Mouse (Mus musculus): ENCODE results near the gene Fam19a4.

The Fam19a4 gene

DNA sequence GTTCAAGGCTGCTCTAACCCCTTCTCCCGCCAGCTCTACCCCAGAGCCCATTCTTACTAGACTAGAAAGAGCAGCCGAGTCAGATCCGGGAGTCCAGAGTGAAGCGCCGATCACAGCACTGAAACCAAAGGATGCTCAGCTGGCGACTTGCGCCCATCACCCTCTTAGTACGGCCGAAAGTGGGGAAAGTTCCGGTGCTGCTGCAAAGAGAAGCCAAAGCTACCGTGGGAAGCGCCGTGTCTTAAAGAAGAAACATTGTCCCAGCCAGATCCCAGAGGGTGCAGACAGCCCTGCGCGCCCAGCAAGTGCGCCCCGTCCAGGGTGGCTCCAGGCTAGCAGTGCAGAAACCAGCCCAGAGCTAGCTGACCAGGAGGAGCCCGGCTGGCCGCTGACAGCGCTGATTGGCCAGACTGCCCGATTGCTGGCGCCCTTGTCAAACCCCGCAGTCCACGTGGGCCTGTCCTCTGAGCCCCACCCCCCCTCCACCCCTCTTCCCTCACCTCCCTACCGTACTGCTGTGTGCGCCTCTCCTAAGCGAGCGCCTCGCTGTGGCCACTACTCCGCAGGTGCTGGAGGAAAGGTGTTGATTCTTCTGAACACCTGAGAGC lies at the start of gene Fam19a4:
Gene Fam19a4, minus strand, starts transcription at position 340 of the 608 bp plus-strand sequence.
- DNase-seq (ENCODE audit: low read depth): no peak

DNA sequence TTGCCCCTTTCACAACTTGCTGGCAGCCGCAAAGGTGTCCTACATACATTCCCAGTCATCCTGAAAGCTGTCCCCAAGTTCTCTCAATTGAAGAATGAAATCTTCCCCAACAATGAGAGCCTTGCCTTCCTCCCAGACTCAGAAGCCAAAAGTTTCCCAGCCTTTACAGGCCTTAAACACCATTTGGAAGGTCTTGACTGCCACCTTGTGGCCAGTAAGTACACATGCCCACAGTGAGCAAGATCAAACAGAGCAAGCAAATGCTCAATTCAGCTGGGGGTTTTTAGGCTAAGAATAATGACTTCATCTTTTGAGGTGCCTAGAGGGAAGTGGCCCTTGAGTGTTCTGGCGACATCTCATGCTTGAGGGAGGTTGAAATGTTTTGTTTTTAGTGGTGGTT lies 46.6 kb upstream of the Fam19a4 start:
- DNase-seq (ENCODE audit: low read depth): peak; percentile 72

DNA sequence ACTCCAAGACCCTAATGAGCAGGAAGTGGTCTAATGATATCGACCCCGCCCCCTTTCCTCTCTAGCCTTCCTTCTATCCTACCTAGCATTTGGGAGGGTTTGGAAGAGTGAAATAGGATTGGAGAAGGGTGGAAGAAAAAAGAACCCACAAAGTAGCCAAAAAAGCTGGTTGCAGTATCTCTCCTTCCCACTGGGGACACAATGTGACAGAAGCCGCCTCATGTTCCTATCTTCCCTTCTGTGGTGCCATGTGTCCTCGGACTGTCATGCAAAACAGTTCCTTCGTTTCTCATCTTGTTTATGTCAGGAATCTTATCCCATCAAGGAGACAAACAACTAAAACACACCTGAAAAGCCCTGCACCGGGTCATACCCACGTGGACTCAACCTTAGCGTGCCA lies 45.9 kb upstream of the Fam19a4 start:
- DNase-seq (ENCODE audit: low read depth): no peak

DNA sequence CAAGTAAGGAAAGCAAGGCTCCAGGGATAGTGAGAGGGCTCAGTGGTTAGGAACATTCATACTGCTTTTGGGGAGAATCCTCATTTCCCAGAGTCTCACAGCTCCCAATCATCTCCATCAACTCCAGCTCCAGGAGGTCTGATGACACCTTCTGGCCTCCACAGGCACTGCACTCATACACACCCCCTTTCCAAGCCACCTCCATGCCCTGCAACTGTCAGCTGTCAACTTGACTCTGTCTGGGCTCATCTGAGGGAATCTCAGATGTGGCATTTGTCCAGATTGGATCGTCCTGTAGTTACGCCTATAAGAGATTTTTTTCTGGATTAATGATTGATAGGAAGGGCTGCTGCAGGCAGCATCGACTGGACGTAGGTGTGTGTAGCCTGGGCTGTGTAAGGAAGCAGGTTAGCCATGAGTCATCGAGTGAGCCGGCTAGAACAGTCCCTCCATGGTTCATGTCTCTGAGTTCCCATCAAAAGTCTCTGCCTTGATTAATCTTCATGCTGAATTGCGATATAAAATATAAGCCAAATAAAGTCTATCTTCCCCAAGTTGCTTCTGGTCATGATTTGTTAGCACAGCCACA lies 44.1 kb upstream of the Fam19a4 start:
- no peak for DNase-seq (ENCODE audit: low read depth)

DNA sequence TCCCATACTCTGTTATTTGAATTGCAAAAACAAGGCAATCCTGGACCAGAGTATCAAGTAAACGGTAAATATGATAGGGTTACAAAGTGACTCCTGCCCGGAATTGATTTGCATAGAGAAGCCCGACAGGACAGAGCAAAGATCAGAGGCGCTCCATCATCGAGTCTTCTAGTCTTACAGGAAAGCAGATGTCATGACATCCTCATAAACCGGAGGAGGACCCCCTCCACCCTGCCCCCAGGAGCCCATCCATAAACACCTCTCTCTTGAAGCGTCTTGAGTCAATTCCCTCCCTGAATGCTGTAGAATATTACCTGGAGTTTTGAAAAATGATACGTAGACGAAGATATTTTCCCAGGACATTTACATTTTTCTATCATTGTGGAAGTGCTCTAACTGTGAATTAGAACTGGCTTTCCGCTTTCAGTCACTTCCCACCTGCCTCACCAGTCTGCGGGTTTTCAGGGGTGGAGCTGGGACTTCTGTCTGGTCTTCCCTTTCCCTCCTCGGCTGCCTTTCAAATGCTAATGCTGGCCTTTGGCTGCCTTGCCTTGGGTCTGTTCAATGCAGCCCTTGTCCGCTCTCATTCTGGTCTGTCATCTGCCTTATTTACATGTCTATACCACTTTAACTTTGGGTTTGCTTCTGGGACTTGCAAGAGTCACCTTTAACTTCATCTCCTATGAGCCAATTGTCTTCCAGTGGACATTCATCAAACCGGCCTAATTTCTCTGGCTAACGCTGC lies 41.9 kb upstream of the Fam19a4 start:
- DNase-seq (ENCODE audit: low read depth): no peak

DNA sequence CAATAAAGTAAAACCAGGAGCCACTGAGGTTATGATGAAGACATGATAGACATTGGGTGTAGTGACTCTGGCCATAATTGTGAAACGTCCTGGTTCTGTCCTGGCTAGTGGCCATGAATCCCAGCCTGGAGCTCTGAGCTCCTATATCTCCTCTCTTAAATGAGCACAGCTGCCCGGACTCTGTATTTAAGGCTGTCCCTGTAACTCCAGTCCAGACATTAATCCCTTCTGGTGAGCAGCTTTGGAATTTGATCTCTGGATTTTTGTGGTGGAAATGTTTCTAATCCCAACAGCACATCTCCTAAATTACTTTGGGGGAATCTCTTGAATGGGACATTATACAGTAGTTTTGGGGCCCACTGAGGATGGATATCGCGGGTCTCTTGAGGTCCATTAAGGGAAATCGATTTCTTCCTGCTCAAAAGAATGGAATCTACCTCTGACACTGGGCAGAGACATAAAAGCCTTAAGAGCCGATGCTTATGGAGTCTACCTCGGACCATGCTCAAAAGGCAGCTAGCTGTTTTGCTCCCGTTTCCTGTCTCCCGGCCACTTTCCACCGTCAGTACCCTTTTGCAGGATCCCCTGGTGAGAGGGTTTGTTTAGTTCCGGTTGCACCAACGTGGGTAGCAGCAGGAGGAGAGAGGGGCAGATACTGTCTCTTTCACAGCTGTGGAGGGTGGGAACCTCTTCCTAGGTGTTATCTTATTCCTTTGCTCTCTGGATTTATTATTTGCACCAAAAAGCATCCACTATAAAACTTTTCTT lies 41.2 kb upstream of the Fam19a4 start:
- DNase-seq (ENCODE audit: low read depth): no peak

DNA sequence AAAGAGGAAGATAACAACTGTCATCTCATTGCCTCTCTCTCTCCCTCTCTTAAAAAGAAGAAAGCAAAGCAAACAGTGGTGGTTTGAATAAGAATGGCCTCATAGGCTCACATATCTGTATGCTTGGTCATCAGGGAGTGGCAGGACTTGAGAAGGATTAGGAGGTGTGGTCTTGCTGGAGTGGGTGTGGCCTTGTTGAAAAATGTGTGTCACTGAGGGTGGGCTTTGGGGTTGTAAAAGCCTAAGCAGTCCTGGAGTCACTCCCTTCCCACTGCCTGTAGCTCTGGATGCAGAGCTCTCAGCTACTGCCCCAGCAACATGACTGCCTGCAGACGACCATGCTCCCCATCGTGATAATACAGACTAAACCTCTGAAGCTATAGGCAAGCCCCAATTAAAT lies 22.1 kb upstream of the Fam19a4 start:
- DNase-seq (ENCODE audit: low read depth): no peak

DNA sequence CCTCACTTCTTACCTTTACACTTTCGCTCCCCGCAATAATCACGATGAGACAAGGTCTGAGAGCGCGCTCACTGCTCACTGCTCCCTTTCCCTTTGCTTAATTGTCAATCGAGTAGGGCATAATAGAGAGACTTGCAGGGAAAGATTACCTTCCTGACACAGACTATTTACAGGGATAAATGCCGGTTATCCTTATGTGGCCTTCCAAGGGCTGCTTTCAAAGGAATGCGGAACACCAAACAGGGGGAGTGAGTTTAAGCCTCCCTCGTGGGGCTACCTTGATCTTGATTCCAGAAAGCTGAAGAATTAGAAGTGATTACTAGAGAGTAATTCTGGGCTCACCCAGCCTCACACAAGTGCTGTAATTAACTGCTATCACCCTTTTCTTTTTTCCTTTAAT lies 19.8 kb upstream of the Fam19a4 start:
- no peak for DNase-seq (ENCODE audit: low read depth)

DNA sequence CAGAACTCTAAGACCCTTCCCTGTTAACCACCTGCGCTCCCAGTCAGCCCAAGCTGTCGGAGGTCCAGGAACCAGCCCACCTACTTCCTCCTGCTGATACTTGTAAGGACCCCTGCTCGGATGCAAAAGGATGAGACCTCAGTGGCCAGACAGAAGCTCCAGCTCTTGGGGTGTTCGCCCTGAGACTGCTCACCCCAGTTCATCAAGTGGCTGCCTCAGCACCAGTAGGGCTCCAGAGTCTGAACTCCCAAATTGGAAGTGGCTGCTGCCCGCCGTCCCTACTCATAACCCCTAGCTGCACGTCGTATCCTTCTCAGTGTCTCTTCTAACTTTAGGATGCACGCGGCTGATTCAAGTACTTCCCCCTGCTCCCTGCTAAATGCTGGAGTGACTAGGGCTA lies 614 bp downstream of the Fam19a4 start:
- no peak for DNase-seq (ENCODE audit: low read depth)

DNA sequence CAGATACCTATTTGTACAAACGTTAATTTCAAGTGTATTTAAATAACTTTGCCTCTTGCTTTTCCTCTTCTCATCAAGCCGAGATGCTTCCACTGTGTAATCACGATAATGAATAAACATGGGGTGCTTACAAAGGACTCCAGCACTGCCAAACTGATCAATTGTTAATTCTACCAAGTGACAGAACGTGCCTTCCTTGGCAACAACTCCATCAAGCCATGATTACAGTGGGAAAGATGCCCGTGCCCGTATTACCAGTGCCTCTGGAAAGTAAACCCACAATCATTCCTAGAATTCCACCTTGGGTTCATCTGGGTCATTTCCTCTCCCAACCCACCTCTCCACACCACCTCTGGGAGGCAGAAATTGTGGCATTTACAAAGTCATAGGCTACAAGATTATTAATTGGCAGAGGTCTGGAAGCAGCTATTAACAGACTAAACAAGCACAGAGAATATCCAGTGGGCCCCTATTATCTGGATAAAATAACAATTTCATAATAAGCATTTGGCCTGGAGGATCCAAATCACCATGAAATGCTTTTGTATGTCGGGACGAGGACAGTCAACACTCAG lies 7.9 kb downstream of the Fam19a4 start:
- no peak for DNase-seq (ENCODE audit: low read depth)

DNA sequence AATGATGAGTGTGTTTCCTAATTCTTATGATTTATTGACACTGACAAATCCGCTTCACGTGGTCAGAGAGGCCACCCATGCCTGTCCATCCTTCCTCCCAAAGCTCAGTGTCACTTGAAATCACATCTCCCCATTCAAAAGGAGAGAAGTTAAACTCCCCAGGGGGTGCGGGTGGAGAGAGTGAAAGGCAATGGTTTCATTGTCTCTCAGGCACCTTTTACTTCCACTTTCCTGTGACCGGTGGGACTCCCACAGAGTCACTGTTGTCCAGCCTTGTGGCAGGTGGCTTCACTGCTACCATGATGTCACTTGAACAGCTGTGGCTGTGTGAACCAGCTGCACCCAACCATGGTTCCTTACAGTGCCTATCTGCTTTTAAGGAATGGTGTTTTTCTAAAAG lies 11.8 kb downstream of the Fam19a4 start:
- no peak for DNase-seq (ENCODE audit: low read depth)

DNA sequence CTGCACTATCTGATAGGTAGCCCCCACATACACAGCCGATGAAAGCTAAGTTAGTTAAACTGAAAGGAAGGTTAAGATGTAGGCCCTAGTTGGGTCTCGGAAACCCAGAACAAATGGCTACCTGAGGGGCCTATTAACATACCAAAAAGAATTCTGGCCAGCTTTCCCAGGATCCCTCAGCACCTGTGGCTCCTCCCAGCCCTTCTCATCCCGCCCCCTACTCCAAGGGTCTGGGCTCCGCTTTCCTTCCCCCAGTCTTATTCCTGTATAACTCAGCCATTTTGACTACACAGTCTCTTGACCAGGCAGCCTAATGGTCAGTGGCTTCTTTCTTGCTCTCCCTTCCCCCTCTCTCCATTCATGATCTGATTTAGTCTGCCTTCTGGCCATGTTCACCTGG lies 13.7 kb downstream of the Fam19a4 start:
- DNase-seq (ENCODE audit: low read depth): no peak

DNA sequence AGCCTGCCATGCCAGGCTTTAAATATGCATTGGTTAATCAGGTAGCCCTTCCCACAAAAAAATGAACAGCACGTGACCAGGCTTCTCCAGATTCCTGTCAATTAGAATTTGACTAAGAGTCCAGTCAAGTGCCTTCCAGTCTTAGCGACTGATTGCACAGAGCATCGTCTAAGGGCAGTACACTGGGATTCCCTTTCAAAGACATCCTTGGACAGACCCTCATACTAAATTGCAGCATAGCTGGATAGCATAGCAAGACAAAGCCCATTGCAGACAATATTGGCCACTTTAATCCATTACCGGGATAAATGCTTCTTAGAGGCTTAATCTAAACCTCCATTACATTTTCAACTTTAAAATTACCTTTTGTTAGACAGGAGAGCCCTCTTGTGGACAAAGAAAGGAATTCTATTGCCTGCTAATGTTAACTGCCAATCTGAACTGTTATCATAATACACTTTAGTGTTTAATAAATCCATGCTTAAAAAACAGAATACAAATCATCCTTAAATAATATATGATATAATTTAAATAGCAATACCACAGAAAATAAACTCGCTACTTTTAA lies 33.0 kb downstream of the Fam19a4 start:
- DNase-seq (ENCODE audit: low read depth): peak; percentile 13

DNA sequence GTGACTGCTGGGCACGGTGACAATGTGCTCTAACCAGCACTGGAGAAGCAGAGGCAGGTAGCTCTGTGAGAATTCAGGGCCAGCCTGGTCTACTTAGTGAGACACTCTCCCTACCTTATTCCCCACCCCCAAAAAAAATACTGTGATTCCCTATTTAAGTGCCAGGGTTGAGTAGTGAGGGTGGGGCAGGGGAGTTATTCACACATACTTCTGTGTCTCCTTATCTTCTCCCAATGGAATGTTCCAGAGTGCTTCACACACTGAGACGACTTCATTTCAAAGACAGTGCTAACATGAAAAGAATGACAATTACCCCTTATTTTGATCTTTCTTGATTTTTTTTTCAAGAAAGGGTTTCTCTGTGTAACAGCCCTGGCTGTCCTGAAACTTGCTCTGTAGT lies 40.9 kb downstream of the Fam19a4 start:
- DNase-seq (ENCODE audit: low read depth): no peak

DNA sequence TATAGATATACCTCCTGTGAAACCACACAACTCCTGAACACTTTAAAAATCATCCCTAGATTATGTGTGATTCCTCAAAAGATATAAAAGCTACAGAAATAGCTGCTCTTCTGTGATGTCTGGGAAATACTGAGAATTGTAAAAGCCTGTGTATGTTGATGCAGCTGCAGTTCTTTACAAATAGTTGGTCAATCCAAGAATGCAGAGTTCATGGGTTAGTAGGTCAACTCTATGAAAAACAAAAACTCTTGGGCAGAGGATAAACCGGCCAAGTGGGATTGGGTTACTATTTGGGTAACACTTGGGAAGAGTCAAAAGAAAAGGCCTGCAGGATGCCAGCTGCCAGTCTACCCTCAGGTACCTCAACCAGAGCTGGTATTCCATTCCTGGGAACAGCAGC lies 43.5 kb downstream of the Fam19a4 start:
- DNase-seq (ENCODE audit: low read depth): no peak

DNA sequence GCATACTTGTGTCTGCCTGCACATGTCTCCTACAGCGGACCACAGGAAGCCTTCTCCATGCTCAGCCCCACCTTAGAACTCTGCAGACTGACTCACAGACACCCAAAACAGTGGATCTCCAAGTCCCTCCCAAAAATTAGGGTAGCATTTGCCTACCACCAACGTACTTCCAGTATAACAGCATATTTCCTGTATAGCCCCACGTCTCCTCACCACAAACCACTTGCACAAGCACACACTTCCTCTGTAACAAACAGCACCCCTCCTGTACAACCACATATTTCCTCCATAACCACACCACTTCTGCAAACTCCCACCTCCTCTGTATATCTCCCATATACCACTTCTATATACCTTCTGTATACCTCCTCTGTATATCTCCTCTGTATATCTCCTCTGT lies 44.2 kb downstream of the Fam19a4 start:
- peak; percentile 26 for DNase-seq (ENCODE audit: low read depth)

DNA sequence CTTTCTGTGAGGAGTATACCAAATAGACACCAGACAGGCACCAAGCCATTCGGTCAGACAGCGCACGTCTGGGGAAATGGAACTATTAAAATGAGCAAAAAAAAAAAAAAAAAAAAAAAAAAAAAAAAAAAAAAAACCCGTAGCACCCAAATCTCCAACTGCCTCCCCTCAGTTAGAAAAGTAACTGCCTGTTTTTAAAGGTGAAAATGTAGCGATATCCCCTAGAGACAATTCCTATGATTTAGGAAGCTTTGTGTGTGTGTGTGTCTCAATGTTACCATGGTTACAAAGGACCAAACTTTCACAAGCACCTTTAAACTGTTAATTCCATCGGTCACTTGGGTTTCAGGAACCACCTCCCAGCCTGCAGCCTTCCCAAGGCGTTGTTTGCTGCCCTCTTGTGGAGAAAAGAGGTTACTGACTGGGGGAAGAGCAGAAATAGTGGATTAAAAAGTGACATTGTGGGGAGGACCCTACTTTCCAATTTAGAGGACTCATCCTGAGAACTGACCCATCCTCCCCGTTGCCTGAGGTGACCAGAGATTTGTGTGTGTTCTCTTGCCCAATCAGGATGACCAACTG lies 53.6 kb downstream of the Fam19a4 start:
- peak; percentile 40 for DNase-seq (ENCODE audit: low read depth)

DNA sequence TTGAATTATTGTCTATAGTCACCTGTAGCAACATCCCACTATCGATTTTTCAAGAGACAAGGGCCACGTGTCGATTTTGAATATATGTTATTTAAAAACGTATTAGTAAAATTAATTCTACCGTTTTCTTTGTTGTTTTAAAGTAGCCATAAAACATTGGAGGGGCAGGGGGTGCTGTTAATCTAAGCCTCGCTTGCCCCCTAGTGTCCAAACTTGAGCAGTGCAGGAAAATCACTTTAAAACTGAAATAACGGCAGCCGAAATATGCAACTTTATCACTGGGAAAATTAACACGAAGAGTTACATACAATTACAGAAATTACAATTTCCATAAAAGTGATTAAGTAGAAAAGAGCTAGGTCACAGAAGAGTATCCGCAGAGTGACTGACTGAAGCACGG lies 55.2 kb downstream of the Fam19a4 start:
- peak; percentile 38 for DNase-seq (ENCODE audit: low read depth)

DNA sequence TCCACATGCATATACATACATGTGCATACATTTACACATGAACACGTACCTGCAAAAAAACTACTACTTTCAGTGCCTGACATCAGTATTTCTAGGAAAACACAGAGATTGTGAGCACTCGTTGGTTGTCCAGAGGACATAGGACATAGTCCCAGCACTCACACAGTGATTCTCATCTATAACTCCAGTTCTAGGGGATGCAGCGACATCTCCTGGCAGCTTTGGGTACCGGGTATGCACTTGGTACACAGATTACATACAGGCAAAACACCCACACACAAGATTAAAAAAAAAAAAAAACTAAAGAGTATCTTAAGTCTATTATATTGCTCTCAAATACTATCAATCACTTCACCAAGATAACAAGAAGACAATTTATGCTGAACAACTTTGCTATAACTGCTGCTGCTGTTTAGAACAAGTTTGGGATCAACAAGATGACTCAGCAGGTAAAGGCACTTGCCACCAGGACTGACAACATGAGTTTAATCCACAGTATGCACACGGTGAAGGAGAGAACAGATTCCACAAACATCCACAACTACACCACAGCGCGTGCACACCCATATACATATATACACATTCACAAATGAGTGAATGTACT lies 64.6 kb downstream of the Fam19a4 start:
- no peak for DNase-seq (ENCODE audit: low read depth)

DNA sequence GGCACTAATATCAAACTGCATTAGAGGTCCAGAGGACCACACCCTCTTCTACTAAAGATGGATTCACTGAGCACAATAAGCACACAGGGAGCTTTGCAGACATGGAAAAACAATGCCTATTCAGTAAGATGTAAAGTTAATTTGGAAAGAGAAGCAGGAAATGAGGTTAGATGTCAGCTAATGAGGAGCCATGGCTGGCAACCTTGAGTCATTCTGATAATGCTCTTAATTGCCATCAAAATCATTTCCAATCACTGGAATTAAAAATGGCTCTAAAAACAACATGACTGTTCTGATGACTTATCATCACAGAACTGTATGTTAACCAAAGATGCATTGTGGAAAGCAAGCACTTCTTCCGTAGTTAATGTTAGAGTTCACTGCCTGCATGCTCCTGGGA lies 68.5 kb downstream of the Fam19a4 start:
- DNase-seq (ENCODE audit: low read depth): no peak

DNA sequence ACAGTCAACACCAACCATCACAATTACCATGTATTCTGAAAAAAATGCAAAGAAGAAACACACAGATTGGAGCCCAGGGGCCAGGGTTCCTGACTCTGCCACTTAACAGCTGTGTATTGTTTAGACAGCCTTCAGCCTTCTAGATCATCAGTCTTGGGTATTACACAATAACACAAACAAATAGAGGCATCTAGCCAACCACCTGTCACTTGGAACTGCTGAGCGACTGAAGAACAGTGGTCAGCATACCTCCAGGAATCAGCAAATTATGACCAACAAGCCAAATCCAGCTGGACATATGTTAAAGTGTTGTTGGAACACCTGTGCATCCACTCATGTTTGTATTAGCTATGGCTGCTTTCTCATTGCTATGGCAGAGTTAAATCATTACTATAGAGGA lies 82.7 kb downstream of the Fam19a4 start:
- DNase-seq (ENCODE audit: low read depth): no peak

Data from naive thymus-derived CD4-positive, alpha-beta T cell, adult 2 months (primary cell).